Mouse (Mus musculus) liver, adult 2 months (tissue): ENCODE results near the gene Sh3bgrl2. TPM values are rescaled to one million over a fixed set of nuclear protein-coding genes. Genes with fewer than 3 reads are reported as not detected.
A peak's percentile ranks its signal among the peaks of the same experiment; 100 is the strongest.
"Not testable (repeated sequence)": the region's sequence is repeated elsewhere in the genome, so short reads cannot be mapped to it uniquely, and the experiment has no call there.

Source experiments
- DNase-seq: peaks from one replicate; pipeline ENCODE4 v3.0.0-alpha.2; 2011; ENCODE audit warnings: low read depth, low spot score; ENCODE audit errors: extremely low read depth
- H3K27ac ChIP-seq: fragments of 200-500 bp; replicated peaks from 2 replicates; pipeline ENCODE4 v1.5.1; 2012; ENCODE audit warnings: low read depth, mild to moderate bottlenecking, control low read depth, inconsistent platforms, low read length; ENCODE audit not compliant: insufficient read depth
- H3K27me3 ChIP-seq: fragments of 200-500 bp; 2 replicates; pipeline ENCODE4 v1.6.1; 2012; ENCODE audit warnings: mild to moderate bottlenecking, moderate library complexity, low read length, inconsistent platforms; ENCODE audit not compliant: control insufficient read depth, insufficient read depth
- H3K36me3 ChIP-seq: fragments of 200-500 bp; 2 replicates; pipeline ENCODE4 v1.6.1; 2012; ENCODE audit warnings: low read length, inconsistent platforms; ENCODE audit not compliant: control insufficient read depth, insufficient read depth
- H3K4me1 ChIP-seq: fragments of 200-500 bp; 2 replicates; pipeline ENCODE4 v1.6.1; 2011; ENCODE audit warnings: low read length; ENCODE audit not compliant: control insufficient read depth, insufficient read depth
- H3K4me3 ChIP-seq: fragments of 200-500 bp; 2 replicates; pipeline ENCODE4 v1.5.1; 2011; ENCODE audit warnings: low read depth, mild to moderate bottlenecking, control low read depth, low read length, moderate library complexity; ENCODE audit not compliant: insufficient read depth
- H3K79me2 ChIP-seq: fragments of 200-500 bp; 2 replicates; pipeline ENCODE4 v1.6.1; 2012; ENCODE audit warnings: inconsistent platforms, mild to moderate bottlenecking, low read length, moderate library complexity; ENCODE audit not compliant: control insufficient read depth, insufficient read depth
- H3K9ac ChIP-seq: fragments of 200-500 bp; 2 replicates; pipeline ENCODE4 v1.6.1; 2012; ENCODE audit warnings: low read depth, mild to moderate bottlenecking, control low read depth, inconsistent platforms, low read length
- CTCF ChIP-seq: fragments of 200-500 bp; IDR thresholded peaks from 2 replicates; pipeline ENCODE4 v1.5.1; 2011; ENCODE audit warnings: low read depth, low read length, control low read depth
- POLR2A ChIP-seq: fragments of 200-500 bp; IDR thresholded peaks from 2 replicates; pipeline ENCODE4 v1.6.1; 2011; ENCODE audit warnings: low read length, control low read depth; ENCODE audit not compliant: insufficient read depth; ENCODE audit errors: extremely low read depth
- WGBS: fragments of 180-500 bp; shearing (Covaris S2); methylation state at CpG from one replicate; pipeline ENCODE4 v1.1.7; 2018; 5-methylcytosine and 5-hydroxymethylcytosine counted together
- polyA plus RNA-seq: library from polyadenylated mRNA; depleted of rRNA; stranded (reverse); fragments of >200 nt; gene quantifications from 2 replicates; pipeline ENCODE4 v1.2.3, GENCODE M21; 2012; rRNA removed
- total RNA-seq: library from RNA; depleted of rRNA; stranded (reverse); fragments of >200 nt; gene quantifications from 2 replicates; pipeline ENCODE4 v1.2.3, GENCODE M21; 2014; rRNA removed

Gene Sh3bgrl2
- 22.7 and 25.0 TPM in 2 replicates for total RNA-seq
- polyA plus RNA-seq: 8.4 and 9.6 TPM in 2 replicates

GRCm38 (mm10) chr9:83547830-83548689, at the start of gene Sh3bgrl2:
TSS of gene Sh3bgrl2 (plus strand) at chr9:83548327.
- H3K4me1 ChIP-seq: 0 out of 2 replicates have a peak, but pooled peaks cover 2% of the 10 kb centered on the region
- DNase-seq: peak; percentile 81
- H3K79me2 ChIP-seq: peaks cover 17% of the 10 kb centered on the region; the same call in 1 of the 2 replicates
- H3K4me3 ChIP-seq: peak within 1 kb of the TSS; percentile 85
- peak within 1 kb of the TSS; percentile 81 for H3K27ac ChIP-seq
- no peaks in the 10 kb centered on the region for H3K27me3 ChIP-seq
- no peak for TF ChIP-seq CTCF
- TF ChIP-seq POLR2A: peak; percentile 90
- no peaks in the 10 kb centered on the region for H3K36me3 ChIP-seq
- WGBS: 2% methylated on average over 76 of the region's 76 CpGs
- H3K9ac ChIP-seq: peak within 1 kb of the TSS; percentile 88

DNA sequence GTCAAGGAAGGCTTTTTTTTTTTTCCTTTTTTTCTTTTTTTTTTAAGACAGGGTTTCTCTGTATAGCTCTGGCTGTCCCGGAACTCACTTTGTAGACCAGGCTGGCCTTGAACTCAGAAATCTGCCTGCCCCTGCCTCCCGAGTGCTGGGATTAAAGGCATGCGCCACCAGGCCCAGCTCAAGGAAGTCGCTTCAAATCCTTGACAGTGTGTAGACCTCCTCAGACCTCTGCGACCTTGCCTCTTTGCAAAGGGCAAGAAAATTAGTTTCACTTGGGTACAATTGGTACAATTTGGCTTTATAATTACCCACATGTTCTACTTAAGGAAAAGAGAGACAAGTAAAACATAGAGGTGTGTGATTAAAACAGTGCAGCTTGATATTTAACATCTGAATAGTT, 29.0 kb upstream of the Sh3bgrl2 start:
- H3K27ac ChIP-seq, H3K4me1 ChIP-seq, H3K9ac ChIP-seq, DNase-seq, H3K79me2 ChIP-seq, H3K36me3 ChIP-seq, H3K27me3 ChIP-seq, H3K4me3 ChIP-seq: not testable (repeated sequence)
- WGBS: 82% methylated on average over 5 of the region's 5 CpGs

GRCm38 (mm10) chr9:83519510-83520155, 28.5 kb upstream of the Sh3bgrl2 start:
- Histone ChIP-seq H3K79me2 (no peaks in the 10 kb centered on the region), H3K36me3 (no peaks in the 10 kb centered on the region), H3K4me3 (no peak overlapping the region), H3K4me1 (no peaks in the 10 kb centered on the region), H3K27ac (no peak overlapping the region), H3K9ac (no peak overlapping the region), H3K27me3 (no peaks in the 10 kb centered on the region)
- DNase-seq: no peak
- WGBS: 84% methylated on average over 6 of the region's 6 CpGs
- TF ChIP-seq CTCF (no peak), POLR2A (no peak)

- WGBS: 26% methylated on average over 7 of the region's 7 CpGs
- H3K4me1 ChIP-seq: peaks cover 8% of the 10 kb centered on the region; the same call in 1 of the 2 replicates
- no peaks in the 10 kb centered on the region for H3K36me3 ChIP-seq
- no peaks in the 10 kb centered on the region for H3K27me3 ChIP-seq
- H3K9ac ChIP-seq: no peak overlapping the region
- no peaks in the 10 kb centered on the region for H3K79me2 ChIP-seq
- peak; percentile 87 for DNase-seq
- H3K4me3 ChIP-seq: no peak overlapping the region
- TF ChIP-seq POLR2A: no peak
- no peak for TF ChIP-seq CTCF
- H3K27ac ChIP-seq: 0 out of 2 replicates have a peak overlapping the region, but pooled peaks have one; percentile 5
Observed at GRCm38 (mm10) chr9:83527341-83528060, 20.6 kb upstream of the Sh3bgrl2 start.

GRCm38 (mm10) chr9:83533044-83533769, 14.9 kb upstream of the Sh3bgrl2 start:
- TF ChIP-seq CTCF (no peak), POLR2A (no peak)
- Histone ChIP-seq H3K4me1 (peaks cover 15% of the 10 kb centered on the region), H3K4me3 (no peak overlapping the region), H3K79me2 (no peaks in the 10 kb centered on the region), H3K9ac (no peak overlapping the region), H3K27ac (peak overlapping the region; percentile 70), H3K36me3 (no peaks in the 10 kb centered on the region), H3K27me3 (no peaks in the 10 kb centered on the region)
- peak; percentile 77 for DNase-seq
- WGBS: 27% methylated on average over 5 of the region's 5 CpGs
